Mouse (Mus musculus): ENCODE measurements around the gene Mab21l3. TPM values are rescaled to one million over a fixed set of nuclear protein-coding genes. Genes with fewer than 3 reads are reported as not detected.

The Mab21l3 gene
- total RNA-seq, 2 experiments from 2014 or later: 0.44 to 0.50 TPM

GRCm38 (mm10) chr3:101806149-101806548 lies 42.6 kb downstream of the Mab21l3 start:
- peak; percentile 91 to 95 for DNase-seq (ENCODE audit: low spot score in 2 of 2)
- intact Hi-C loops (cut with DNase I): loop anchor here (1.0 kb wide), 2 partner anchors 202 to 300 kb away; partner anchors contain the start of gene Atp1a1

- intact Hi-C loops (cut with DNase I): loop anchor here (1.0 kb wide), 2 partner anchors 201 to 299 kb away; partner anchors contain the start of gene Atp1a1
- DNase-seq (ENCODE audit: low spot score in 2 of 2): no peak
Observed at GRCm38 (mm10) chr3:101805562-101806004, 43.2 kb downstream of the Mab21l3 start.

- no peak for DNase-seq (ENCODE audit: low spot score in 2 of 2)
- intact Hi-C loops (cut with DNase I): no loop called here
Observed at GRCm38 (mm10) chr3:101804971-101805561, 43.7 kb downstream of the Mab21l3 start.

- no peak for DNase-seq (ENCODE audit: low spot score in 2 of 2)
- intact Hi-C loops (cut with DNase I): no loop called here
Observed at GRCm38 (mm10) chr3:101804331-101804730, 44.4 kb downstream of the Mab21l3 start.

- no peak for DNase-seq (ENCODE audit: low spot score in 2 of 2)
- intact Hi-C loops (cut with DNase I): no loop called here
Observed at GRCm38 (mm10) chr3:101803764-101804163, 45.0 kb downstream of the Mab21l3 start.

- intact Hi-C loops (cut with DNase I): no loop called here
- DNase-seq (ENCODE audit: low spot score in 2 of 2): no peak
Observed at GRCm38 (mm10) chr3:101802746-101803145, 46.0 kb downstream of the Mab21l3 start.

GRCm38 (mm10) chr3:101800596-101801018 lies 48.2 kb downstream of the Mab21l3 start:
- intact Hi-C loops (cut with DNase I): no loop called here
- DNase-seq (ENCODE audit: low spot score in 2 of 2): no peak

- intact Hi-C loops (cut with DNase I): no loop called here
Observed at GRCm38 (mm10) chr3:101799852-101800595, 48.7 kb downstream of the Mab21l3 start.

GRCm38 (mm10) chr3:101797830-101798709 lies 50.7 kb downstream of the Mab21l3 start:
- peak in 1 of 2 experiments; percentile 32 for DNase-seq (ENCODE audit: low spot score in 2 of 2)
- intact Hi-C loops (cut with DNase I): no loop called here

More at GRCm38 (mm10) chr3:101799852-101800595, 48.7 kb downstream of the Mab21l3 start:
- DNase-seq (ENCODE audit: low spot score in 2 of 2): no peak

- intact Hi-C loops (cut with DNase I): no loop called here
- no peak for DNase-seq (ENCODE audit: low spot score in 2 of 2)
Observed at GRCm38 (mm10) chr3:101796212-101796611, 52.5 kb downstream of the Mab21l3 start.

- DNase-seq (ENCODE audit: low spot score in 2 of 2): no peak
- intact Hi-C loops (cut with DNase I): loop anchor here (2.0 kb wide), 2 partner anchors 47 to 55 kb away; no protein-coding TSS in a partner anchor
Observed at GRCm38 (mm10) chr3:101795387-101796039, 53.2 kb downstream of the Mab21l3 start.

- DNase-seq (ENCODE audit: low spot score in 2 of 2): no peak
- intact Hi-C loops (cut with DNase I): loop anchor here (1.0 to 5.0 kb wide), 4 partner anchors 46 to 160 kb away; no protein-coding TSS in a partner anchor
Observed at GRCm38 (mm10) chr3:101794666-101795065, 54.1 kb downstream of the Mab21l3 start.

- peak in 1 of 2 experiments; percentile 85 for DNase-seq (ENCODE audit: low spot score in 2 of 2)
- intact Hi-C loops (cut with DNase I): loop anchor here (1.0 to 5.0 kb wide), 4 partner anchors 45 to 160 kb away; no protein-coding TSS in a partner anchor
Observed at GRCm38 (mm10) chr3:101794026-101794425, 54.7 kb downstream of the Mab21l3 start.

GRCm38 (mm10) chr3:101792191-101792590 lies 56.6 kb downstream of the Mab21l3 start:
- intact Hi-C loops (cut with DNase I): loop anchor here (5.0 kb wide), 1 partner anchor 140 kb away; no protein-coding TSS in a partner anchor
- DNase-seq (ENCODE audit: low spot score in 2 of 2): no peak

- no peak for DNase-seq (ENCODE audit: low spot score in 2 of 2)
- intact Hi-C loops (cut with DNase I): no loop called here
Observed at GRCm38 (mm10) chr3:101784768-101785424, 63.9 kb downstream of the Mab21l3 start.

GRCm38 (mm10) chr3:101783793-101784192 lies 65.0 kb downstream of the Mab21l3 start:
- intact Hi-C loops (cut with DNase I): no loop called here

GRCm38 (mm10) chr3:101780874-101781483 lies 67.8 kb downstream of the Mab21l3 start:
- intact Hi-C loops (cut with DNase I): no loop called here
- DNase-seq (ENCODE audit: low spot score in 2 of 2): peak in 1 of 2 experiments; percentile 60

More at GRCm38 (mm10) chr3:101783793-101784192, 65.0 kb downstream of the Mab21l3 start:
- DNase-seq (ENCODE audit: low spot score in 2 of 2): no peak

Data from left cerebral cortex, postnatal 25 days (tissue).